Mouse (Mus musculus) kidney, adult 8-10 months (tissue): ENCODE measurements around the gene Gm20425.
"Not testable (repeated sequence)": the region's sequence is repeated elsewhere in the genome, so short reads cannot be mapped to it uniquely, and the experiment has no call there.

Experiments
- DNase-seq, 2 experiments: peaks; one replicate each; pipeline ENCODE4 v3.0.0; 2022

Gm20425 gene

DNA sequence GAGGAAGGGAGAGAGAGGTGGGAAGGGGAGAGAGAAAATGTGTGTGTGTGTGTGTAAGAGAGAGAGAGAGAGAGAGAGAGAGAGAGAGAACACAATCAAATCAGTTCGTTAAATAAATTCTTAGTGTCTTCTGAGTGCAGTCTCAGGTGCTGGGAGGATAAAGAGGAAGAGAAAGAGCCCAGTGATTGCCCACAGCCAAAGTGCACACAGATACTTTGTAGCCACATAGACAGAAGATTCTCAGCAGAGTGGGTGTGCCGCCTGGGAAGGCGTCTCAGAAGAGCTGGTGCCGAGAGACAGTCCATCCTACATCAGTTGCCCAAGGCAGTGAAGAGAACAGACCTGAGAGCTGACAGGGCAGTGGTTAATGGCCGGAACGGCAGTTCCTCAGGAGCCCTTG, 15.8 kb downstream of the Gm20425 start:
- DNase-seq, result no peak

DNA sequence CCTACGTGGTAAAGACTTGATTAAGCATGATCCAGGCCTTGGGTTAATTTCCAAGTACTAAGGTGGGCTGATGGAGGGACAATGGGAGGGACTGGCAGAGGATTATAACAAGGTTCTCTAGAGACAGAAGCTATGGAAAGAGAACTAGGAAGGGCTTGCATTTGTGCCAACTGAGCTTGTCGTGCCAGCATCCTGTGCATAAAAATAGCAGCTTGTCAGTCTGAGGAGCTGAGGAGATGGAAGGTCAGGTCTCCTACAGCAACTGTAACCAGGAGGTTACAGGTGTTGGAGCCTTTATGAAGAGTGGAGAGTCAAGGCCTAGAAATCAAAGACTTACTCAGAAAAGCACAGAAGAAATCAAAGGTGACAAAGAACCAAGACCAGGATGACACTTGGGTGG, 16.5 kb downstream of the Gm20425 start:
- no peak for DNase-seq

DNA sequence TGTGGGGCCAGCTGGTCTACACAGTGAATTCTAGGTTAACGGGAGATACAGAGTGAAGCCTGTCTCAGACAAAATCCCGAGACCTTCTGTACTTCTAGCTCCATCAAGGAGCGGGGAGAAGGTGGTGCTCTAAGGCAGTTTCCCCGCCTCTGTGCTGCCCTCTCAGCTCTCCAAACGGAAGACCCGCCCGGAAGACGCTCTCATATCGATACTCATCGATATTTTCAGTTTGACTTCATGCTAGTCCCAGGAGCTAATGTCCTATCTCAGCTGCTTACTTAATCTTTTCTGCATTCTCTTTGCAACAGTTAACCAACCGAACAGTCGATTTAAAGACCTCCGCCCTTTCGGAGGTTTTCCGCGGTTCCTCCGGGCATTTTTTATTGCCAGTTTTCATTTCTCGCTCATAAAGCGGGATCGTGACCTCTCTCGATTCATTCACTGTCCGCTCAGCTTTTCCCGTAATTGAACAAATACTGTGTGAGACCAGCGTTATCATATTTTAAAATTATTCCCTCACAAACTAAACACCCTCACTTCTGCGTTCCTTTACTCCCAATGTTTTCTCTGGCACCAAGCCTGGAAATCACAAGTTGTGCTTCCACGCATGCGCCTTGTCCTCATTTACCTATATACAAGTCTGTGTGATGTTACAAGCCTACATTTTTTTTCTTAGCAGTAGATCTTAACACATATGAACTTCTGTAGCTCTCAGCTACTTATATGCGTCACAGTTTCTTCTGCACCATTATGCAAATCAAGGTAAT, 17.3 kb downstream of the Gm20425 start:
- peak in 1 of 2 experiments; percentile 7 for DNase-seq

DNA sequence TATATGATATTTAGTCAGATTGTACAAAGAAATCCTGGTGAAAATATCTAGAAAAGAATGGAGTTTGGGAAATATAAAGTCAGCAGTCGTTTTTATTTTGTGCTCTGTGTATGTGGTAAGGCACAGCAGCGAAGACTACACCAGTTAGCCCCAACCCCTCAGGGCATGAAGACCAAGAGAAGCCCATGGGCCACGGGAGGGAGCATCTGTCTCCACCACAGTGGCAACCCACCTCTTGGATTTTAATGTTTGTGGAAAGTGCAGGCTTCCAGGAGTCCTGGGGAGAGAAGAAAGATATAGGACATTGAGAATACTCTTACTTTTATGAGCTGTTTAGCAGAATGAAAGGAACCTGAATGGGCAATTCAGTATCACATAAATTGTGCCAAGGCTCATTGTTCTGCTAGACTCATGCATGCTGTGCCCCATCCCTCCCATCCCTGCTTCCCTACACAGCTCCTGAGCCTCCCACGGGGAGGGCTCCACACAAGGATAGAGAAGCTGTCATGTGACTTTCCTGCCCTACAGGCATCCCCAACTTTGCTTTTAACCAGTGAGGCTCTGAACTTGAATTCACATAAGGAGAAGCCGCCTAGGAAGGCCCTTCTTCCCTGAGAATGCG, 21.2 kb downstream of the Gm20425 start:
- no peak for DNase-seq

DNA sequence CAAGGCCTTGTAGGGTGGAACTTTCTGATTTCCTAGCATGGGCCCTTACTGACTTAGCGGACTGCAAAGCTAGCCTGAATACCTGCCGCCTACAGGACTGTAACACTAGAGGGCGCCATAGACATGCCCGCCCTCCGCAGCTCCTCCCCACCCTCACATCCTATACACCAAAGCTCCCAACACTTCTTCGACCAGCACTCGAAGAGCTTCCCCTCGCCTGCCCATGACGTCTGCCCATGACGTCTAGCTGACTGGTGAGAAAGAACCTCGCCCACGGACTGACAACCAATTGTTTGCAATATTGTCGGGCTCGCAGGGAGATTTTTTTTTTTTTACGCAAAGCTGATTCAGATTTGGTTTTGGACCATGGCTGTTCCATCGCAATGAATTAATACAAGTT, 22.3 kb downstream of the Gm20425 start:
- peak; percentile 56 to 58 for DNase-seq

DNA sequence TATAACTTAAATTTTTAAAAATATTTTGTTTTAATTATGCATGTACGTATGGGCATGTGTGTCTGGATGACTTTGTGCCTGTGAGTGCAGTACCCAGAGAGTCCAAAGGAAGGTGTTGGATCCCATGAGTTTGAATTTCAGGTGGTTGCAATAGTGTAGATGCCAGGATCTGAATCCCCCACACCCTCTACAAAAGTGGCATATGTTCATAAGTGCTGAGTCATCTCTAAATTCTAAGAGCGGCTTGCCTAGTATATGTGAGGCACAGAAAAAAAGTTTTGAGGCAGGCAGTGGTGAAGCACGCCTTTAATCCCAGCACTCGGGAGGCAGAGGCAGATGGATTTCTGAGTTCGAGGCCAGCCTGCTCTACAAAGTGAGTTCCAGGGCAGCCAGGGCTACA, 24.3 kb downstream of the Gm20425 start:
- no peak for DNase-seq

DNA sequence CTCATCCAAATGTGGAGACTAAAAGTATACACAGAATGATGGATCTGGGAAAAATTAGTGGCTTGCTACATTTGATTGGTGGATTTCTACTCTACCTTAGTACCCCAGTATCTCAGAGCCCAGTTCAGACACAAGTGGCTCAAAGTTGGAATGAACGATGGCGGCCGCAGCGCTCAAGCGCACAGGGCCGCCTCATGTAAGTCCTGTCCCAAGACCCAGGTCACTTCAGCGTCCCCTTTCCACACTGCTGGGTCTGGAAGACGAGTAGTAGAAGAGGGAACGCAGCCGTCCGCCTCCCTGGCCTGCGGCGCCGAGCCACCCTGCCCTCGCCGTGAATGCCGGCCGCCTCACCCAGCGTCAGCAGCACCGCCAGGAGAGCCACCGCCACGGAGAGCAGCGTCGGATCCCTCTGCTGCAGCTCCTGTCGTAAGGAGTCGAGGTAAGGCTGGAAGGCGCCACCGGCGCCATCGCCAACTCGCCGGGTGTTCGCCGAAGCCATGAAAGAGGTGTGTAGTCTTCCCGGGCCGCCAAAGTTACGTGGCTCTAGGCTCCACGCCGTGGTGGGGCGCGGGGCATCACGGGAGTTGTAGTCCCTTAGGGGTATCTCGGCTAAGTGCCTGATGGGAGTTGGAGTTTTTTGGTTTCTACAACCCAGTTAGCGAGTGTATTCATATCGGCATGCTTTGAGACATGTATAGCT, 28.4 kb downstream of the Gm20425 start, which contains the start of gene Srprb:
TSS of gene Srprb (minus strand) at position 577 of the 700 bp plus-strand sequence.
- peak; percentile 89 to 93 for DNase-seq

DNA sequence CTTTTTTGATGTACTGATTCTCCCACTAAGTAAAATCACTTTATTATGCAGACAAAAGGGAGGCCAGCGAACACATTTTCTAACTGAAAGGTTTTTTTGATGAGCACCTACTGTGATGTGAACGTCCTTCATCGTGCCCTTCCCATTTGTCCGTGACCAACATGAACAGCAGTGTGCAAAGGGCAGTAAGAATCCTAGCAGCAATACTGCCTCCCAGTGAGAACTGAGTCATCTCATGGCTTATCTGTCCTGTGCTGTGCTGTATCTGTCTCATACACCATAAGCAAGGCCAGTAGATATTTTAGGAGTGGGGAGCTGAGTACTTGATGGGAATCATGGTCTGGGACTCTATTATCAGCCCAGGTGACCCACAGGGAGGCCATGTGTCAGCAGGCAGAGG, 41.7 kb downstream of the Gm20425 start:
- DNase-seq, result no peak

DNA sequence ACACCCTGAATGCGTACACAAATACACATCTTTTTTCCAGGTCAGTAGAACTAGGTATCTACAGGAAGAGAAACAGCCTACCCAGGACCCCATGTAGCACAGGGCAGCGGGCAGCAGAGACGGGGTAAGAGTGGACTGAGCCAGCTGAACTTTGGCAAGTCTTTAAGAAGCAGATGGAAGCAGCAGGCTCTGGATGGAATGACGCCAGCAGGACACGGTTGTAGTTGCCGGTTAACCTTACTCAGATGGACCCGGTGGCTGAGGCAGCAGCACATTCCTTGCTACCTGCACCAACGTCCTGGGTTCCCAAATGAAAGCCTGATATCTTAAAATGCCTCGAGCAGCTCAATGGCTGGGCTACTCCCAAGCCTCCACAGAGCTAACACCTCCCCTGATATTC, 43.4 kb downstream of the Gm20425 start:
- peak; percentile 64 to 69 for DNase-seq

DNA sequence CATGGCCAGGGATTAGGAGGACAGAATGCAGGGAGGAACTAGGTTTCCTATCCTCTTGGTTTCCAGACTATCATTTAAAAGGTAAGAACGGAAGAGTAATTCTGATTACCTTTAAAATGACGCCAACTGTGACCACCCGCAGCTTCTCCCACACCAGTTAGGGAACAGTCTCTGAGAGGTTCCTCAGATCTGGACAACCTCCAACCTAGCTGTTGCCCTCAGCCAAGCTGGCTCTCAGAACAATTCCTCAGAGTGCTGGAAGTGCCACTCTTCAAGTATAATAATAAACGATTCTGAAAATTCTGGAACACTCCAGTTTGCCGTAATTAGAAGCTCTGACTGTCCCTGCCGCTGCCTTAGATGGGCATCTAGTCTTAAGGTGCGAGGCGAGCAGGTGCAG, 44.2 kb downstream of the Gm20425 start:
- DNase-seq, result no peak

DNA sequence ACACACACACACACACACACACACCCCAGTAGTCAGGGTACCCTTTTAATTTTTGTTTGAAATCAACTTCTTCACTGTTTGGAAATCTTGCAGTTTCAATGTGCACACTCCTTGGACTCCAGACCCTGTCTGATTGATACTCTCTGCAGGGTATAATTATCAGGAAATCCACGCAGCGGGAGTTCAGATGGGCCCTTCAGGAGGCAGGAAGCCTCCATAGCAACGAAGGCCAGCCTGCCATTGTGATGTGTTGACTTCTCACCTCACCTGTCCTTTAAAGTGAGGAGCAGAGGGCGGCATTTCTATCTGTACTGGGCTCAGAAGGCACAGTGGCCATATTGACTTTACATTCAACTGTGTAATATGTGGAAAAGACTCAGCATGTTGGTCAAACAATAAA, 45.3 kb downstream of the Gm20425 start:
- DNase-seq, result no peak

DNA sequence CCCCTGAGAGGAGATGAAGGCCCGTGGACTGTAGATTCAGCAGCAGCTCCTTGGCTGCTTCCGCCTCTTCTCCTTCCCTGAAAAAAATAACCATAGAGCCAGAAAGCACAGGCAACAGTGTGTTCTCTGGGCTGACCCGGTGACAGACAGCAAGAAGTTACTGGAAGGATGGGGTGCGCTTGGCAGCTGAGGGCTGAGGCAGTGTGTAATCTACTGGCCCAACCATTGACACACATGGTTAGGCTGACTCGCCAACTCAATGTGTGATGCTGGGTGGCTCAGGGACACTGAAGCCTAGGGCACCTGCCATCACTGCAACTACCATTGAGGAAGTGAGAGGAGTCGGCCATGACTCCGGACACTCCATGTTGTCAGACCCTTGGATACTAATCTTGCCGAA, 48.2 kb downstream of the Gm20425 start:
- no peak for DNase-seq

DNA sequence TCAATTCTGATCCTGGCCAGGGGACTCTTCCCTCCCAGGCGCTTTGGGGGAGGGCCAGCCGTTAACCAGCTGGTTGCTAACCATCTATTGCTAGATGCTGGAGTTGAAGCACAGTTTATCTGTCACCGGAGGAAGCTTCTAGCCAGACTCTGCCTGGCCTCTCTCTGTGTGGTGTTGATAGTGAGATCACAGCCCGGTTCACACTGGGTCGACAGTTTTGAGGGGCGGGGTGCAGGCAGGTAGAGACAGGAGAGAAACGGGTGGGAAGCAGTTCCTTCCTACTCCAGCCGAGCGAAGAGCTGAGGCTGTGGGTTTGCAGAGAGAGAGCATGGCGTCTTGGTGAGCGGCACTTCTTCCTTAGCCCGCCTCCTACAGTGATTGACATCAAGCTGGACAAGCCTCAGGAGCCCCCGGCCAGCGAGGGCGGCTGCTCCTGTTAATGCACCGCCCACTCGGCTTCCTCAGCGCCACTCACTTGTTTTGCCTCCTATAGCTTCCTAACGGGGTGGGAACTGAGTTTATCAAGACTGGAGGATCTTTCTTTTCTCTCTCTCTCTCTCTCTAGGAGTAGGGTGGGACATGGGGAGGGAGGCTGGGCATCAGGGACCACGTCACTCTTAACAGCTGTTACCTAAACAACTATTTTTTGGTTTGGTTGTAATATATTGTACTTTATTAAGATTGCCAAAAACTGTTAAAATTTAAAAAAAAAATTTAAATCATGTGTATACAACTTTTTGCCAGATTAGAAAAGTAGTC, 49.1 kb downstream of the Gm20425 start:
- peak; percentile 53 to 66 for DNase-seq

DNA sequence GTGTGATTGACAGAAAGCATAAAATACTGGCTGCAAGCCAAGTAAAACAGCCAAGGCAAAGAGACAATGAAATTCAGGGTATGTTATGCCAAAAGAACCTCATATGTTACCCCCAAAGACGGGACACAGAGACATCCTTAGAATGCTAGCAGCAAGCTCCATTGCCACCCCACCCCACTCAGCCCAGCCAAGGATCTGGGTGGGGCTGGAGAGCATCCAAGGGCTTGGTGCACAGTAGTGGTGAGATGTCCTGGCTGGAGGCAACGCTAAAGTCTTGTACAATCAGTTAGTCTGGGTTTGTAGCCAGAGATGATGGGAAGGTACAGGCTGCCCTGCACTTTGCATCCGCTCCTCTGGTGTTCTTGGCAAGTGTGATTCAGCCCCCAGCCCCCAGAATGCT, 49.8 kb downstream of the Gm20425 start:
- DNase-seq, result no peak

DNA sequence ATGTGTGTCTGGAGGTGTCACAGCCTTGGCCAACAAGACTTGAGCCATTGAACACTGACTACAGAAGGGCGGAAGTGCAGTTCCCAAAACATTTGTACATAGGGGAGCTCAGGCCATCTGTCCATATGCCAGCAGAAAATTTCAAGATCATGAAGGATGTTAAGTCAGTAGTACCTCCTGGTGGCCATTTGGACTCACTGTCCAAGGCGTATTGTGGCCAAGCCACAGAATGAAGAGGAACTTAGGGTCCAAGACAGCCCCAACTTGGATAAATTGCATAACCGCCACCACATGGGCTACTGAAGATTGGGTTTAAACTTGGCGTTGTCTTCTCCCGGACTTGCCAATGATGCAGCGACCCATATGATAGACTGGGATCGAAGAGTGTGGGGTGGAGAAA, 54.4 kb downstream of the Gm20425 start:
- no peak for DNase-seq

DNA sequence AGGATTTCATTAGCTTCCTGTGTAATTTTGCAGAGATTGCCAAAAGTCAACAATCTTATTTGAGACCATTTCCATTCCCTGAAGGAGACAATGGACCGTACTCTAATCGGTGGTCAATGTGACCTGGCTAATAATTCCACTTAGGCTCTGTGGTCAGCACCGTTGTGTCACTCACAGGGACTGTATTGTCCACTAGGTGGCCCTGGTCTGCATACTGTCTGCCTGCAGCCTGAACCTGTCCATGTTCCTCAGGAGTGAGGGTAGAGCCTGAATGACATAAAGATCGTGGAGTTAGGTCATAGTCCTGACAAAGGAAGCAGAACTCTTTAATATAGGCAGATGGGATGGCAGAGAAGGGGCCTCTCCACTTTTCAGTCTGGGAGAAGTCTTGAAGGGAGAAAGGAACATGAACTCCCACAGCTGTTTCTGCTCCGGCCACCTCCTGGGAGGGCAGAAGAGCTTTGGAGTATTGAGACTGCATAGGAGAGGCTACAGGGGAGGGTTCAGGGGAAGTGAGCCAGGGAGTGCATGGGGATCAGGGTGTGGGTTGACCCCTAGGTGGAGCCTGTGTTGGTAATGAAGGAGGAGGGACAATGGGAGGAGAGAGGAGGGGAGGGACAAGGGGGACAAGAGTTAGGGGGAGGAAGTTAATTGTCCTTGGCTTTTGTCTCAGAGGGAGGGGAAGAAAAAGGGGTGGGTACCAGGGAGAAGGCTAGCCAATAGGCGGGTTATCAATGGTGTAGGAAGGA, 55.2 kb downstream of the Gm20425 start:
- peak in 1 of 2 experiments; percentile 42 for DNase-seq

DNA sequence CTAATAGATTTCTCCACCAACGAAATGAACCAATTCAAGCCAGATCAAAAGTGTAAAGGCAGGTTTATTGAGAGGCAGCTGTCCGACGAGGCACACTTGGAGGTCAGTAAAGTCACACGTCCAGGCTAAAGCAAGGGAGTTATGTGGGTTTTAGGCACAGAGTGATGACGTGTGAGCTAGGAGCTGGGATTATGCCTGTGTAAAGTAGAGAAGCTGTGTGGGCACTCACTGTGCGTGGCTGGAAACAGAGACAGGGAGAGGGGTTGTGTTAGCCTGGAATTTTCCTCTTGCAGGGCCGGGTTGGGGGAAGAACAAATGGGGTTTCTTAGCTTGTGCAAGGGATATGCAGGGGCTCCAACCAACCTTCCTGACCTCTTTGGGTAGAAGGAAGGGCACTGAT, 61.3 kb downstream of the Gm20425 start:
- no peak for DNase-seq

DNA sequence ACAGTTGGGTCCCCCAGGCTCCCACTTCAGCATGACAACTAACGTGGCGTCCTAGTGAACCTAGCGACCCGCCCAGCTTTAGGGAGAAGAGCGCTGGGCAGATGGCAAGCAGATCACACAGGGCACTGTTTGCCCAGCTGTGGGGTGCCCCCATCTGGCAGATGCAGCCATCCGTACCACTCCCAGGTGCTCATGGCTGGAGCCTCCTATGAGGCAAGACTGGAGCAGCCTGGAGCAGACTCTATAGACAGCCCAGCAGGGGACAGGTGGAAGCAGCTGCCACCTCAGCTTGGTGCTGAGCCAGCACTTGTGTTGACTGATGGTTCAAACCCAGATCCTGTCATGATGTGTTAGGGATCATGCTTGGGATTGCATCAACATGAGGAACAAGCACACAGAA, 62.1 kb downstream of the Gm20425 start:
- no peak for DNase-seq

DNA sequence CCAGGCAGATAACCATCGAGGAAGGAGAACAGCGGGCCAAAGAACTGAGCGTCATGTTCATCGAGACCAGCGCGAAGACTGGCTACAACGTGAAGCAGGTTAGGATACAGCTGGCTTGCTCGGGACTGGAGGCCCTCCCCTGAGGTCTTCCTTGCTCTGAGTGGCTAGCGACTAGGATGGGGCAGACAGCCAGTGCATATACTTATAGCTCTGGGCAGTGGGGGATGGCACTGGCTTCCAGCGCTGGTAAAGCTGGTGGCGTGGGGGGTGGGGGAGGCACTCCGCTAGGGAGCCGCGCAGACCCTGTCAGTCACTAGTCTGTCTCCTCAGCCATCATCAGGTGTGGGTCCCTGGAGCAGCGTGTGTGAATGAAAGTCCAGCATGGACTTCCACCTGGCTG, 66.3 kb downstream of the Gm20425 start:
- DNase-seq, result no peak

DNA sequence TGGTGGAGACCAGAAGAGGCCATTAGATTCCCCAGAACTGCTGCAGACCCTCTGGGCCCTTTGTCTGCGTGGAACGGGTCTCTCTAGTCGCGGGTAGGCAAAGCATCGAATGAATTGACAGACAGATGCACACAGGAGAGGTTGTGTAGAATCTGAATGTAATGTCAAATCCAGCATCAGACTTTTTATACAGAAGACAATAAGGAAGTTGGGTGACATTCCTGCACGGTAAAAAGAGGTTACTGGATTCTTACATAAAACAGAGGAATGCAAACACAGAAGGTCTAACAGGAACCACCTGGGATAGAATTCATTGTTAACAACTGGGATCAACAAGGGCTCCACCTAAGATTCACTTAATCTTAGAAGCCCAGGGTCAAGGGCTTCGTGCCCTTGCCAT, 74.9 kb downstream of the Gm20425 start:
- DNase-seq, result not testable (repeated sequence)

DNA sequence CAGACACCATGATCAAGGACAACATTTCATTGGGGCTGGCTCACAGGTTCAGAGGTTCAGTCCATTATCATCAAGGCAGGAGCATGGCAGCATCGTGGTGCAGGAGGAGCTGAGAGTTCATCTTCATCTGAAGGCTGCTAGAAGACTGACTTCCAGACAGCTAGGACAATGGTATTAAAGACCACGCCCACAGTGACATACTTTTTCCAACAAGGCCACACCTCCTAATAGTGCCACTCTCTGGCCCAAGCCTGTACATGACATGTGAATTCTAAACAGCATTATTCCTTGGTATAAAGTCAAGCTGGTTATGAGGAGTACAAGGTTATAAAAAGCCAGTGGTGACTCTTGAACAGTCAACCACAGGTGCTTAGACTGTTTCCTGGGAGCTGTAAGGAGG, 75.5 kb downstream of the Gm20425 start:
- DNase-seq, result no peak

DNA sequence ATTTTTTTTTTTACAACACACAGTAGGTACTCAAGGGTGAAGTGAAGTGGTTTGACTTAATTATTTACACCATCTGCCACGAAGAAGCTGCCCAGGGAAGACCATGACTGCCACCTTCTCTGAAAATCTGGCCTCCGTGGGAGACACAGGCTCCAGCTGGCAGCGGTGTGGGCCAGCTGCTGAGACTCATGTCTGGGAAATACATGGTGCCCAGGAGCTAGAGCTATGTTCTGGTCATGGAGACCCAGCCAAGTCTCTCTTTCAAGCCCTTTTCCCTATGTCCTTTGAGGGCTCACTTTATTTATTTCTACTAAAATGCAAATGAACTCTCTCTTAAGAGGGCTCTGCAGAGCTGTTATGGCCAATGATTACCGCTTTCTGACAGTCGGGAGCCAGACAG, 76.8 kb downstream of the Gm20425 start:
- DNase-seq, result no peak
